Mouse (Mus musculus): ENCODE measurements around the gene Plppr2. TPM values are rescaled to one million over a fixed set of nuclear protein-coding genes. Genes with fewer than 3 reads are reported as not detected.

The Plppr2 gene
- polyA plus RNA-seq, 1 experiment from 2014 or later, result 1.2 TPM

DNA sequence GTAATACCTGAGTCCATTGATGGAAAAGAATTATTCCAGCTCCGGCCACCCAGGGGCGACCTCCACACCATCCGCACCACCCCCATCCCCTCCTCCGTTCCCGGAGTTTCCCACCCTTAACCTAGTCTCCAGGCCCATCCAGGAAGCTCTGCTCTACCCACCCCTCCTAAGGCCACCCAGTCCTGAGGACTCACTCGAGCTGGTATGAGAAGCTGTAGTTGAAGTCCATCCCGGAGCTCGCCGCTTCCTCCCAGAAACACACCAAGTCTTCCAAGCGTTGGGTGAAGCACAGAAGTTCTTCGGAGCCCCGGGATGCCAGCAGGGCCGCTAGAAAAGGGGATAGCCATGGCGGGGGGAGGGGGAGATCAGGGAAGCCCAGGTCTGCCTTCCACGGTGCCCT lies 25.2 kb downstream of the Plppr2 start:
- peaks cover 52% of the 10 kb centered on the region for H3K36me3 ChIP-seq (replicated peaks)
- H3K4me3 ChIP-seq (replicated peaks), result peak overlapping the region; percentile 76
- ATAC-seq (ENCODE audit: insufficient read depth), result peak; percentile 11
- H3K9me3 ChIP-seq (replicated peaks), result no peaks in the 10 kb centered on the region
- peak overlapping the region; percentile 94 for H3K9ac ChIP-seq
- 0% methylated on average over 15 of the region's 15 CpGs for WGBS (ENCODE audit: insufficient replicate concordance)
- peak overlapping the region; percentile 89 for H3K4me2 ChIP-seq
- H3K4me1 ChIP-seq (replicated peaks), result peaks cover 61% of the 10 kb centered on the region
- peak overlapping the region; percentile 96 for H3K27ac ChIP-seq (replicated peaks)
- peaks cover 17% of the 10 kb centered on the region; the same call in 1 of the 2 replicates for H3K27me3 ChIP-seq

- H3K4me2 ChIP-seq, result peak overlapping the region; percentile 89
- H3K9me3 ChIP-seq (replicated peaks), result no peaks in the 10 kb centered on the region
- H3K36me3 ChIP-seq (replicated peaks), result peaks cover 46% of the 10 kb centered on the region
- peak overlapping the region; percentile 94 for H3K9ac ChIP-seq
- WGBS (ENCODE audit: insufficient replicate concordance), result 2% methylated on average over 34 of the region's 34 CpGs
- peak overlapping the region; percentile 96 for H3K27ac ChIP-seq (replicated peaks)
- peak; percentile 92 for ATAC-seq (ENCODE audit: insufficient read depth)
- peaks cover 56% of the 10 kb centered on the region for H3K4me1 ChIP-seq (replicated peaks)
- H3K27me3 ChIP-seq, result peaks cover 17% of the 10 kb centered on the region; the same call in 1 of the 2 replicates
- peak overlapping the region; percentile 76 for H3K4me3 ChIP-seq (replicated peaks)
Measured at GRCm38 (mm10) chr9:21962416-21963059, 25.7 kb downstream of the Plppr2 start.

DNA sequence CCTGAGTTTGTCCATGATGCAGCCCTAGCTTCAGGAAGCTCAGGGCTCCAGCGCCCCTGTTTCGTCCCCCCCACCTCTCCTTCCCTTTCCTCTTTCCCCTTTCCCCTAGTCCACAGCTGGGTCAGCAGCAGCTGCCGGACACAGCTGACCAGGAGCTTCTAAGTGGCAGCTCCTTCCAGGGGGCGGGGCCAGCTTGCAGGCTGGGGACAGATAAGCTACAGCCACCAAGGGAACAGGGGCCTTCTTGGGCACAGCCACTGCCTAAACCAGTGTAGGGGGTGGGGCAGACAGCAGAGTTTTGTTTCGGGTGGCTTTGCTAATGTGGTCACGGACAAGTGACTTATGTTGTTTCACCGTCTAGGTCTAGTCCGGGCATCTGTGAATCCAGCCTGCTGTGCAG lies 26.6 kb downstream of the Plppr2 start, which contains the start of gene Epor:
Gene Epor, minus strand, starts transcription at position 90 of the 400 bp plus-strand sequence.
- peaks cover 38% of the 10 kb centered on the region for H3K36me3 ChIP-seq (replicated peaks)
- H3K4me2 ChIP-seq, result peak within 1 kb of the TSS; percentile 89
- H3K4me3 ChIP-seq (replicated peaks), result peak within 1 kb of the TSS; percentile 76
- peak; percentile 65 for ATAC-seq (ENCODE audit: insufficient read depth)
- peaks cover 48% of the 10 kb centered on the region for H3K4me1 ChIP-seq (replicated peaks)
- H3K27ac ChIP-seq (replicated peaks), result peak within 1 kb of the TSS; percentile 96
- H3K9ac ChIP-seq, result peak within 1 kb of the TSS; percentile 94
- no peaks in the 10 kb centered on the region for H3K9me3 ChIP-seq (replicated peaks)
- 5% methylated on average over 8 of the region's 8 CpGs for WGBS (ENCODE audit: insufficient replicate concordance)
- H3K27me3 ChIP-seq, result peaks cover 17% of the 10 kb centered on the region; the same call in 1 of the 2 replicates

GRCm38 (mm10) chr9:21968883-21969282 lies 32.0 kb downstream of the Plppr2 start:
- Histone ChIP-seq H3K27me3 (peaks cover 16% of the 10 kb centered on the region; the same call in 1 of the 2 replicates), H3K27ac (replicated peaks) (no peak overlapping the region), H3K4me2 (no peak overlapping the region), H3K4me3 (replicated peaks) (no peak overlapping the region), H3K4me1 (replicated peaks) (peaks cover 11% of the 10 kb centered on the region), H3K36me3 (replicated peaks) (no peaks in the 10 kb centered on the region), H3K9me3 (replicated peaks) (no peaks in the 10 kb centered on the region), H3K9ac (no peak overlapping the region)
- 28% methylated on average over 6 of the region's 6 CpGs for WGBS (ENCODE audit: insufficient replicate concordance)
- ATAC-seq (ENCODE audit: insufficient read depth), result no peak

DNA sequence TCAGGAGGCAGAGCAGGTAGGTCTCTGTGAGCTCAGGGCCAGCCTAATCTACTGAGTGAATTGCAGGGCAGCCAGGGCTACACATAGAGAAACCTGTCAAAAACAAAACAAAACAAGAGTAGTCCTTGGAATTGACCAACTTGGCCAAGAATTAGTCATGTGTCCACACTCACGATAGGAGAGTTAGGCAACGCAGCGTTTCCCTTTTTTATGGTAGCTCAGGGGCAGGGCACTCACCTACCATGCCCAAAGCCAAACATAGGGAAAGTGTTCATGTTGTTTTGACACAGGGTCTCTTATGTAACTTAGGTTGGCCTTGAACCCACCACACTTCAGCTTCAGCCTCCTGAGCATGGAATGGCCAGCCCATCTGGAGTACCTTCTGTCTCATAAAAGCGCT lies 32.5 kb downstream of the Plppr2 start:
- peaks cover 16% of the 10 kb centered on the region; the same call in 1 of the 2 replicates for H3K27me3 ChIP-seq
- H3K4me1 ChIP-seq (replicated peaks), result peaks cover 7% of the 10 kb centered on the region
- no peak overlapping the region for H3K9ac ChIP-seq
- no peaks in the 10 kb centered on the region for H3K9me3 ChIP-seq (replicated peaks)
- no peak overlapping the region for H3K27ac ChIP-seq (replicated peaks)
- WGBS (ENCODE audit: insufficient replicate concordance), result 74% methylated on average over 4 of the region's 4 CpGs
- H3K4me2 ChIP-seq, result no peak overlapping the region
- H3K36me3 ChIP-seq (replicated peaks), result no peaks in the 10 kb centered on the region
- H3K4me3 ChIP-seq (replicated peaks), result no peak overlapping the region
- ATAC-seq (ENCODE audit: insufficient read depth), result no peak

GRCm38 (mm10) chr9:21976626-21977175 lies 39.9 kb downstream of the Plppr2 start:
- no peaks in the 10 kb centered on the region for H3K9me3 ChIP-seq (replicated peaks)
- no peak overlapping the region for H3K9ac ChIP-seq
- H3K4me1 ChIP-seq (replicated peaks), result peaks cover 4% of the 10 kb centered on the region; the same call in 1 of the 2 replicates
- H3K27me3 ChIP-seq, result peaks cover 50% of the 10 kb centered on the region
- no peak overlapping the region for H3K4me2 ChIP-seq
- no peaks in the 10 kb centered on the region for H3K36me3 ChIP-seq (replicated peaks)
- ATAC-seq (ENCODE audit: insufficient read depth), result no peak
- 74% methylated on average over 10 of the region's 10 CpGs for WGBS (ENCODE audit: insufficient replicate concordance)
- H3K27ac ChIP-seq (replicated peaks), result no peak overlapping the region
- H3K4me3 ChIP-seq (replicated peaks), result no peak overlapping the region

DNA sequence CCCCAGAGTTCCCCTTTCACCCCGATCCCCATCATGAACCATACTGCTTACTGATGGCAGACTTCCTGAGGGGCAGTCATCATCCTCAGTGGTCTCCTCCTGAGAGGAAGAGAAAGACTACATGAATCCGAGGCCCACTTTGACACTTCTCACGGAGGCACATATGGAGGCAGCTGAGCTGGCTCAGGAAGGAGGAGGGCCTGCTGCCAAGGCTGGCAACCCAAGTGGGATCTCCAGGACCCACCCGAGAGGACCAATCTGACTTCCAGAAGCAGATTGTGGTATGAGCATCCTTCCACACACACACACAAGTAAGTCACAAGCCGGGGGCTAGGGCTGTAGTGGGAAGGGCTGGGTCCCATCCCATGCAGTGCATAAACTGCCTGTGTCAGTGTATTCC lies 40.5 kb downstream of the Plppr2 start:
- no peak for ATAC-seq (ENCODE audit: insufficient read depth)
- H3K4me2 ChIP-seq, result no peak overlapping the region
- H3K4me1 ChIP-seq (replicated peaks), result peaks cover 4% of the 10 kb centered on the region; the same call in 1 of the 2 replicates
- no peak overlapping the region for H3K9ac ChIP-seq
- no peaks in the 10 kb centered on the region for H3K9me3 ChIP-seq (replicated peaks)
- no peak overlapping the region for H3K4me3 ChIP-seq (replicated peaks)
- 72% methylated on average over 5 of the region's 5 CpGs for WGBS (ENCODE audit: insufficient replicate concordance)
- no peaks in the 10 kb centered on the region for H3K36me3 ChIP-seq (replicated peaks)
- H3K27me3 ChIP-seq, result peaks cover 52% of the 10 kb centered on the region
- H3K27ac ChIP-seq (replicated peaks), result no peak overlapping the region

GRCm38 (mm10) chr9:21977972-21978371 lies 41.1 kb downstream of the Plppr2 start:
- Histone ChIP-seq H3K9ac (no peak overlapping the region), H3K4me3 (replicated peaks) (no peak overlapping the region), H3K4me1 (replicated peaks) (peaks cover 4% of the 10 kb centered on the region; the same call in 1 of the 2 replicates), H3K36me3 (replicated peaks) (no peaks in the 10 kb centered on the region), H3K9me3 (replicated peaks) (no peaks in the 10 kb centered on the region), H3K27me3 (peaks cover 57% of the 10 kb centered on the region), H3K4me2 (no peak overlapping the region), H3K27ac (replicated peaks) (no peak overlapping the region)
- ATAC-seq (ENCODE audit: insufficient read depth), result no peak
- WGBS (ENCODE audit: insufficient replicate concordance), result 10% methylated on average over 2 of the region's 2 CpGs

- no peak overlapping the region for H3K9ac ChIP-seq
- no peak for ATAC-seq (ENCODE audit: insufficient read depth)
- H3K4me3 ChIP-seq (replicated peaks), result no peak overlapping the region
- H3K36me3 ChIP-seq (replicated peaks), result no peaks in the 10 kb centered on the region
- no peaks in the 10 kb centered on the region for H3K9me3 ChIP-seq (replicated peaks)
- no peak overlapping the region for H3K4me2 ChIP-seq
- no peak overlapping the region for H3K27ac ChIP-seq (replicated peaks)
- WGBS (ENCODE audit: insufficient replicate concordance), result 76% methylated on average over 4 of the region's 4 CpGs
- peaks cover 4% of the 10 kb centered on the region; the same call in 1 of the 2 replicates for H3K4me1 ChIP-seq (replicated peaks)
- H3K27me3 ChIP-seq, result peaks cover 63% of the 10 kb centered on the region
Measured at GRCm38 (mm10) chr9:21978398-21979128, 41.7 kb downstream of the Plppr2 start.

DNA sequence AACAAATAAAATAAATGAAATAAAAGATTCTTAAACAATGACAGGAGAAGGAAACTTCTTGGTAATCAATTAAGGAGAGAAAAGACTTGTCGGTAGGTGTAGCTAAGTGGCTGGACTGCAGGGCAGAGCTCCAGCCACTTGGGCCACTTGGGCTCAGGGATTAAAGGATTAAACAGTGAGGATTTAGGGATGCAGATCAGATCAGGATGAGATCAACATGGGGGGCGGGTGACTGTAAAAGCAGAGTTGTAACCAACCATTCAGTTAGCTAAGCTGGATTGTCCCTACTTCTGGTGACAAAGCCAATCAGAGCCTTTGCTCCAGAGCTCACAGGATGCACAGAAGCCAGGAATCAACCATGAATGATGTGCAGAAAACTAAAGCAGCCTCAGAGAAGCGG lies 47.1 kb downstream of the Plppr2 start:
- no peak overlapping the region for H3K27ac ChIP-seq (replicated peaks)
- no peaks in the 10 kb centered on the region for H3K36me3 ChIP-seq (replicated peaks)
- WGBS (ENCODE audit: insufficient replicate concordance), result 32% methylated on average over 3 of the region's 3 CpGs
- ATAC-seq (ENCODE audit: insufficient read depth), result no peak
- no peak overlapping the region for H3K4me2 ChIP-seq
- H3K9ac ChIP-seq, result no peak overlapping the region
- no peaks in the 10 kb centered on the region for H3K9me3 ChIP-seq (replicated peaks)
- H3K27me3 ChIP-seq, result peaks cover 98% of the 10 kb centered on the region
- H3K4me3 ChIP-seq (replicated peaks), result no peak overlapping the region
- peaks cover 7% of the 10 kb centered on the region for H3K4me1 ChIP-seq (replicated peaks)

Data from liver, embryonic 15.5 days (tissue).